Mouse (Mus musculus): ENCODE measurements around the gene Rfx7.

DNA sequence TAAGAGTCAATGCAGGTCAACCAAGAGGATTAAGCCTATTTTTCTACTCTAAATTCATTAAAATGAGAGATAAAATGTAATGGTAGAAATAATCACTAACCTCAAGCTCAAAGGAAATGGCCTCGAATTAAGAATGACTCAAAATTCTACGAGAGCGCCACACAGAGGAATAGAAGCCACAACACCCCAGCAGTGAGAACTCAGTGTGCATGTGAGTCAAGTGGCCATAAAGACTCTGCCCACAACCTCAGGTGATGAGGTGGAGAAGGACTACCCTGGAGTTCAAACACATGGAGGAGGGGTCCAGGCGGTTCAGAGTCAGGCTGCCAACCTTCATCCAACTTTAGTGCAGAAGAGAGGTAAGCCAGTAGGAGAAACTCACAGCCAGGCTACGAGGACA is 42.9 kb upstream of the Rfx7 start:
- no peak for TF ChIP-seq POLR2A (IDR thresholded peaks at IDR 0.05; ENCODE audit: low read depth, low read length)
- no peak for TF ChIP-seq CTCF (conservative IDR thresholded peaks at IDR 0.05; ENCODE audit: insufficient read depth, insufficient read length, low read depth, low read length)
